Mouse (Mus musculus) G1E (cell line): ENCODE data around the gene Trpm5. TPM values are rescaled to one million over a fixed set of nuclear protein-coding genes. Genes with fewer than 3 reads are reported as not detected.

ENCODE experiments used
- ATAC-seq: 2 replicates; pipeline ENCODE4 v1.8.0; 2016; ENCODE audit warnings: mild to moderate bottlenecking; ENCODE audit not compliant: insufficient number of reproducible peaks, poor library complexity, low FRiP score, severe bottlenecking; ENCODE audit errors: extremely low read depth
- DNase-seq: peaks from one replicate; pipeline ENCODE4 v3.0.0; 2012; ENCODE audit warnings: low spot score
- H3K27me3 ChIP-seq: 2 replicates; pipeline ENCODE4 v1.6.1; 2012; ENCODE audit warnings: mild to moderate bottlenecking, low read length, inconsistent platforms; ENCODE audit not compliant: insufficient read depth
- H3K36me3 ChIP-seq: replicated peaks from 2 replicates; pipeline ENCODE3; 2012; ENCODE audit warnings: mild to moderate bottlenecking, inconsistent platforms
- H3K4me1 ChIP-seq: 2 replicates; pipeline ENCODE4 v1.6.1; 2012; ENCODE audit warnings: low read depth, low read length, inconsistent platforms, mixed read lengths; ENCODE audit not compliant: insufficient read depth
- H3K4me3 ChIP-seq: 2 replicates; pipeline ENCODE4 v1.5.1; 2012; ENCODE audit warnings: low read depth, mild to moderate bottlenecking, inconsistent platforms, low read length, moderate library complexity, mixed read lengths
- H3K9me3 ChIP-seq: replicated peaks from 2 replicates; pipeline ENCODE4 v1.6.1; 2012; ENCODE audit warnings: inconsistent platforms
- CTCF ChIP-seq: IDR thresholded peaks from 2 replicates; pipeline ENCODE4 v1.5.1; 2012; ENCODE audit warnings: low read depth, low read length, inconsistent platforms, mixed read lengths
- GATA1 ChIP-seq: IDR thresholded peaks from 2 replicates; pipeline ENCODE4 v1.6.1; 2012; ENCODE audit warnings: borderline replicate concordance, low read length, inconsistent platforms, mixed read lengths
- GATA2 ChIP-seq: IDR thresholded peaks from 2 replicates; pipeline ENCODE4 v1.6.1; 2012; ENCODE audit warnings: low read depth, low read length, inconsistent platforms, borderline replicate concordance
- POLR2AphosphoS5 ChIP-seq: IDR thresholded peaks from 2 replicates; pipeline ENCODE4 v1.6.1; 2012; ENCODE audit warnings: low read depth, low read length, inconsistent platforms; ENCODE audit not compliant: insufficient replicate concordance
- TAL1 ChIP-seq: conservative IDR thresholded peaks from 2 replicates; pipeline ENCODE4 v1.6.1; 2012; ENCODE audit warnings: low read depth, low read length, inconsistent platforms, mixed read lengths
- polyA plus RNA-seq: library from polyadenylated mRNA; stranded (reverse); fragments of >175 nt; gene quantifications from 2 replicates; pipeline ENCODE4 v1.2.3, GENCODE M21; 2012
- total RNA-seq, 2 experiments: library from RNA; stranded (forward) in 1 of 2; stranded (reverse) in 1 of 2; fragments of 200-1000 nt in 1 of 2; fragments of >200 nt in 1 of 2; fragmentation: Nextera tagmentation in 1 of 2; gene quantifications; 2 replicates each; pipeline ENCODE4 v1.2.3; 2014 to 2017

The Trpm5 gene
- total and polyA plus RNA-seq, 3 experiments = 0.33 TPM; not detected in 2

- TF ChIP-seq TAL1 = no peak
- no peak for TF ChIP-seq CTCF
- TF ChIP-seq GATA1 = no peak
- TF ChIP-seq GATA2 = no peak
- no peak for TF ChIP-seq POLR2AphosphoS5
These were observed 41.2 kb downstream of the Trpm5 start for GRCm38 (mm10) chr7:143053008-143053899.

GRCm38 (mm10) chr7:143052626-143053007, 41.8 kb downstream of the Trpm5 start, which contains the start of gene Cd81:
Gene Cd81 (plus strand): TSS chr7:143052739.
- TF ChIP-seq TAL1 = no peak
- no peak for TF ChIP-seq CTCF
- TF ChIP-seq POLR2AphosphoS5 = no peak
- TF ChIP-seq GATA2 = no peak
- no peak for TF ChIP-seq GATA1
- H3K9me3 ChIP-seq = peaks cover 2% of the 10 kb centered on the region; the same call in 1 of the 2 replicates
- peak; percentile 31; the same call in 1 of the 2 replicates for ATAC-seq
- DNase-seq = peak; percentile 53
- H3K36me3 ChIP-seq = peaks cover 29% of the 10 kb centered on the region
- peaks cover 6% of the 10 kb centered on the region; the same call in 1 of the 2 replicates for H3K27me3 ChIP-seq
- peaks cover 59% of the 10 kb centered on the region for H3K4me1 ChIP-seq
- peak within 1 kb of the TSS; percentile 79 for H3K4me3 ChIP-seq

More at GRCm38 (mm10) chr7:143053008-143053899, 41.2 kb downstream of the Trpm5 start:
- peaks cover 6% of the 10 kb centered on the region; the same call in 1 of the 2 replicates for H3K27me3 ChIP-seq
- H3K36me3 ChIP-seq = peaks cover 35% of the 10 kb centered on the region
- H3K9me3 ChIP-seq = peaks cover 2% of the 10 kb centered on the region; the same call in 1 of the 2 replicates
- ATAC-seq = no peak
- DNase-seq = peak; percentile 56
- peak overlapping the region; percentile 79 for H3K4me3 ChIP-seq
- peaks cover 65% of the 10 kb centered on the region for H3K4me1 ChIP-seq

- Histone ChIP-seq H3K4me1 (peaks cover 46% of the 10 kb centered on the region), H3K27me3 (peaks cover 11% of the 10 kb centered on the region; the same call in 1 of the 2 replicates), H3K4me3 (no peak overlapping the region), H3K9me3 (peaks cover 2% of the 10 kb centered on the region; the same call in 1 of the 2 replicates), H3K36me3 (peaks cover 19% of the 10 kb centered on the region)
- ATAC-seq (no peak), DNase-seq (no peak)
- TF ChIP-seq TAL1 = no peak
- no peak for TF ChIP-seq CTCF
- TF ChIP-seq GATA2 = no peak
- TF ChIP-seq GATA1 = no peak
- TF ChIP-seq POLR2AphosphoS5 = no peak
These were observed 43.1 kb downstream of the Trpm5 start for GRCm38 (mm10) chr7:143051316-143051715.

GRCm38 (mm10) chr7:143049841-143050816, 44.3 kb downstream of the Trpm5 start:
- Histone ChIP-seq H3K4me1 (peaks cover 34% of the 10 kb centered on the region), H3K4me3 (no peak overlapping the region), H3K36me3 (peaks cover 9% of the 10 kb centered on the region), H3K9me3 (peaks cover 2% of the 10 kb centered on the region; the same call in 1 of the 2 replicates), H3K27me3 (peaks cover 5% of the 10 kb centered on the region; the same call in 1 of the 2 replicates)
- DNase-seq = no peak
- TF ChIP-seq GATA2 (no peak), TAL1 (no peak), GATA1 (no peak), POLR2AphosphoS5 (no peak), CTCF (no peak)
- ATAC-seq = no peak

GRCm38 (mm10) chr7:143049331-143049730, 45.1 kb downstream of the Trpm5 start:
- TF ChIP-seq CTCF = no peak
- no peak for TF ChIP-seq POLR2AphosphoS5
- TF ChIP-seq GATA2 = no peak
- TF ChIP-seq TAL1 = no peak
- no peak for TF ChIP-seq GATA1
- ATAC-seq = no peak
- Histone ChIP-seq H3K4me1 (peaks cover 26% of the 10 kb centered on the region), H3K4me3 (no peak overlapping the region), H3K27me3 (peaks cover 5% of the 10 kb centered on the region; the same call in 1 of the 2 replicates), H3K9me3 (peaks cover 7% of the 10 kb centered on the region), H3K36me3 (peaks cover 5% of the 10 kb centered on the region)
- no peak for DNase-seq
